Mouse (Mus musculus) lung, postnatal 0 days (tissue): Measurements from ENCODE around the gene Fgfr4.

Experiments
- CTCF ChIP-seq: IDR thresholded peaks from 2 replicates; pipeline ENCODE4 v1.5.1; 2016; ENCODE audit warnings: antibody characterized with exemption, mild to moderate bottlenecking
- EP300 ChIP-seq: IDR thresholded peaks from 2 replicates; pipeline ENCODE4 v1.6.1; 2016; ENCODE audit warnings: antibody characterized with exemption, mild to moderate bottlenecking, control low read depth

- TF ChIP-seq CTCF, result no peak; the same call in 1 of the 2 replicates
- no peak for TF ChIP-seq EP300
Observed at GRCm38 (mm10) chr13:55211221-55212010, 59.0 kb downstream of the Fgfr4 start.
